Mouse (Mus musculus) spleen, adult 12 weeks (tissue): Measurements from ENCODE around the gene 1700020A23Rik.

ENCODE experiments used
- DNase-seq: peaks from one replicate; pipeline ENCODE4 v3.0.0; 2022; ENCODE audit warnings: low spot score

1700020A23Rik gene

DNA sequence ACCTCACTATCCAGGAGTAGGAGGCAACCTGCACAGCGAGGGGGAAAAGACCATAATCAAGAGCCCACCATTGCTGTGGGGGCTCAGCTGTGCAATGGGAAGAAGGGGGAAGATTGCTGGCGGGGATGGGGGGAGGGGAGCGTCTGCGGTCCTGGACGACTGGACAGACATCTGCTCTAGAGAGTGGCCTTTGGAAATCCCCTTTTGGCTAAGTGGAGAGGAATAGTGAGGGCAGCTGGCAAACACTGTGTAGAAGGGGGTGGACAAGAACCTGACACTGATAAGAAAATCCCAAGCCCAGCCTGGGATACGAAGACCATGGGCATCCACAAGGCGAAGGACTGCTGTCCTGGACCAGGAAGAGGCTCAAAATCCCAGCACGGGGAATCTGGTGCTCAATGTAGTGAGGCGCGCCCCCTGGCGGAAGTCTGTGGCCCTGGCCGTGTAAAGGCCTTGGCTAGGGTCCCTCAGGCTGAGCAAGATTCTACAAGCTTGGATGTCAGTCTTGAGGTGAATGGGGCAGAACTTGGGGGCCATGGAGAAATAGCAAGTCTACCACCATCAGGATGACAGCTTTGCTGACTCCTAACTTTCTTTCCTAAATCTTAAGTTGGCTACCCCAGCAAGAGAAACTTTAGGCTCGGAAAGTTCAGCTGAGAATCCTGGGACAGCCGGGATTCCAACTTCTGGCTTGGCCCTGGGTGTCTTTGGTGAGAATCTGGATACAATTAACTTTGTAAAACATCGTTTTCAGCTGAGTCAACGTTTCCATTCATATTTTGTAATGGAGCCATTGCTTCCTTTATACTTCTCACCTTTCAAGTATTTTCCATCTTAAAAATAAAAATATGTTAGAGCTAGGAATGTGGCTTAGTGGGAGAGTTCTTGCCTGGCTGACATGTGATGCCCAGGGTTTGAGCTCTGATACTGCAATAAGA is 6.8 kb downstream of the 1700020A23Rik start:
- peak; percentile 44 for DNase-seq

DNA sequence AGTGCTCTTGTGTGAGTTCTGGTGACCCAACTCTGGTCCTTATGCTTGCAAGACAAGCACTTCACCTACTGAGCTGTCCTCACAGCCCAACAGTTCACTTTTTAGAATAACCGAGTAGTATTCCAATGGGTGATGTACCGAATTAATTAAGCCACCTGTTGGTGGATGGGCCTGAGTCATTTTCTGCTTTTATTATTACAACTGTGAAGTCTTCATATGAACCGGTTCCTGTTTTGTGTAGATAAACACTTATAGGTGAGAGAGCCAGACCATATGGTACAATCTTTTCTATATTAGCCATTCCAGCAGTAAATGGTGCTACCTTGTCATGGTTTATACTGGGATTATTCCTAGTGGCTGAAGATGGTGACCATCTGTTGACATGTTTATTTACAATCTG is 7.7 kb downstream of the 1700020A23Rik start:
- no peak for DNase-seq

DNA sequence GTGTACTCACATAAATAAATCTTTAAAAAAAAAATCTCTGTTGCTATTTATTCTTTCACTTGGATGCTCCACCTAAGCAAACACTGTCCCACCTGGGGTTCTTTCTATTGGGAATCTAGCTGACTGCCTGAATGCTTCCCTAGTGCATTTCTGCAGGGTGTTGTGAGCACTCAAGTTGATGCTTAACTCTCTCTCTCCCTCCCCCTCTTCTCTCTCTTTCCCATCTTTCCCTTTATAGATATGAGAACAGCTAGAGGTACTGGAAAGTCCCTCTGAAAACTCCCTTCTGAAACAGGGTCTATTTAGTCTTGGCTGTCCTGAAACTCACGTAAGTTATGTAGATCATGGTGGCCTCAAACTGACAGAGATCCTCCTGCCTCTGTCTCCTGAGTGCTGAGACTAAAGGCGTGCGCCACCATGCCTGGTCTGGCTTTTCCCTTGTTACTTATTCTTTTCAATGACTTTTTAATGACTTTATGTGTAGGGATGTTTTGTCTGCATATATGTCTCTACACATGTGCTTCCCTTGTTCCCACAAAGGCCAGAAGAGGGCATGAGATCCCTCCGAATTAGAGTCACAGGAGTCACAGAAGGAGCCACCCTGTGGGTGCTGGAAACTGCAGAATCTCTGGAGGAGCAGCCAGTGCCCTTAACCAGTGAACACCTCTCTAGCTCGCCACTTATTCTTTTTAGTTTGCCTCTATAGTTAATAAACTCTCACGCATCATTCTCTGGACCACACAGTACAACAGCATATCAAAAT is 9.2 kb downstream of the 1700020A23Rik start:
- no peak for DNase-seq

DNA sequence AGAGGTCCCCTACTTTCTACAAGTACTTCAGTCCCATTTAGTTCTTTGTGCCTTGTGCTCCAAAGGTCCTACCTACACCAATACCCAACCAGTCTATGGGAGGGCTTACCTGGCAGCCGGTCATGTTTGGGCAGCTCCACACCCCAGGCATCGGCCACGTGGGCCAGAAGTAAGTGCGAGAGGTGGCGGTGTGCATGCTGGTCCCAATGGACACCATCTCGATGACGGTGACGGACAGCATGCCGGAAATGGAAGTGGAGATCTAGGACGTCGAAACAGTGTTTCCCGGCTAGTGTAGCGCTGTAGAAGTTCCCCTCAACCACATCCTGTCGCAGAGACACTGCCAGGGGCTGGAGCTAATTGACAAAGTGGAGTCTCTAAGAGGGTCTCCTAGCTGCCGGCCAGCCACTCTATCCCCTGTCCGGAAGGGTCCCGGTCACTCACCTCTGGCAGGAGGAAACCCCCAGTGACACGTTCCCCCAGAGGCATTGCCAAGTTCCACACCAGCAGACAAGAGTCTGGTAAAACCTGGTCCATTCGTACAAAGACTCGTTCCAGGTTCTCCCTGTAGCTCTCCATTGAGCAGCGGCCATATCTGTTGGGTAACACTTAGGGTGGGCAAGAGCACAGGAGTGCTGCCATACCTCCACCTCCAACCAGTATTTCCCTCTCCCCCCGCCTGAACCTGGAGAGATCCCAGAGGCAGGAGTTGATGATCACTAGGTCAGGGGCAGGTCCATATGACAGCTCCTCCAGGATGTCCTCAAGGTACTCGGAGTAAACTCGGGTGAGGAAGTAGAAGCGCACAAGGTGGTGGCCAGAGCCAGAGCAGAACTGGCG is 16.9 kb downstream of the 1700020A23Rik start:
- DNase-seq = no peak

DNA sequence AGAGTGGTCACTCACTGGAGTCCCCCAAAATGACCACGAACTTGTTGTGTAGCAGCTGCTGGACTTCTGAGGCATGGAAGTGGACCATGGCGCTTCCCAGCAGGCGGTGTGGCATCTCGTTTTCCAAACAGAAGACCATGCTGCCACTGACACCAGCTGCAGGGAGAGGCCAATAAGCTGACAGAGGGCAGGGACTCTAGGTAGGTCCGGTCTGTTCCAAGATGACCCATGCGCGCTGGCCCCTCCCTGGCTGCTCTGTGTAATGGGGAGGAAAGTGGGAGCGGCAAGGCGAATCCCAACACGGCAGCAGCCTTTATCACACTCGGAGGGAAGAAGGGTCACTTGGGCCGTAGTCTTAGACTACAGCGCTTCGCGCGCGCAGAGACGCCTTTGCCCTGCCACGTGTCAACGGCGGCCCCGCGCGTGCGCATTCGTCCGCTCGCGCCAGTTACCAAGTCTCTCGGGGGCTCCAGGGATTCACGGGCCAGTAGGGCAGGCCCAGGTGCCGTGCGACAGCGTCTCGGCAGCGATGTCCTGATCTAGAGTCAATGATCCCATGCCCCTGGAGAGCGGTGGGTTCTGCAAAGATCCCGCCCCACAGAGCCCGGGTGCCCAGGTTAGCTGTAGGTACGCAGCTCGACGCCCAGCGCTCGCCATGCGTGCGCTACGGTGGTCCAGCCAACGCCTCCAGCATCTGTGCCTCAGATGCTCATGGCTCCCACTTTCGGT is 18.5 kb downstream of the 1700020A23Rik start:
- DNase-seq = no peak

DNA sequence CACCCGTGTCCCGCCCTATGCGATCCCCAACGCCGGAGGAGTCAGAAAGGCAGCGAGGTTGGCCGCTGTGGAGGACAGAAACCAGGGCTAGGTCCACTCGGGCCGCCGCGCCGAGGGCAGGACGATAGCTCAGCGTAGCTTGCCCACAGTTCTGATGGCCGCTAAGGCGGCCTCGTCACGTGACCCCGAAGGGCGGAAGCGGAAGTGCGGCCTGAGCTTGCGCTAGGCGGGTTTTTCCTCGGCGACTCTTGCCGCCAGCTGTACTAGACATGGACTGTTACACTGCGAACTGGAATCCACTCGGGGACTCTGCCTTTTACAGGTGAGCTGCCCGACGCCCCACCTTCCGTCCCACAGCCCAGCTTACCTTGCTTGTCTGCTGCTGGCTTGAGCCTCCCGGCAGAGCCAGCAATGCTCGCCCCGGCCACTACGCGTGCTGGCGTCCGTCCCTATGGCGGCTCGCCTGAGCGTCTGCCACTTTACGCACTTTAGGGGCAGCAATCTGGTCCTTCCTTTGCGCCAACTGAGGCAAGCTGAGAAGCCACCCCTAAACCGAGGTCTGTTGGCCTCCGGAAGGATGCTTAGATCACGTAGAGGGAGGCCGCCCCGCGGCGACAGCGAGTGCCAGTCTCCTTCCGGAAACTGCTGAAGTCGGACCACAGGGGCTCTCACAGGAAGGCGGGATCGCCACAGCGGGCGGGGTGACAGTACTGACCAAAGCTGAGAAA is 19.2 kb downstream of the 1700020A23Rik start, which contains the start of the genes Vps16 and Pced1a:
Gene Vps16 (plus strand): TSS at position 214 of the 728 bp plus-strand sequence.
Gene Pced1a (minus strand): TSS at position 576 of the 728 bp plus-strand sequence.
- DNase-seq = peak; percentile 89

DNA sequence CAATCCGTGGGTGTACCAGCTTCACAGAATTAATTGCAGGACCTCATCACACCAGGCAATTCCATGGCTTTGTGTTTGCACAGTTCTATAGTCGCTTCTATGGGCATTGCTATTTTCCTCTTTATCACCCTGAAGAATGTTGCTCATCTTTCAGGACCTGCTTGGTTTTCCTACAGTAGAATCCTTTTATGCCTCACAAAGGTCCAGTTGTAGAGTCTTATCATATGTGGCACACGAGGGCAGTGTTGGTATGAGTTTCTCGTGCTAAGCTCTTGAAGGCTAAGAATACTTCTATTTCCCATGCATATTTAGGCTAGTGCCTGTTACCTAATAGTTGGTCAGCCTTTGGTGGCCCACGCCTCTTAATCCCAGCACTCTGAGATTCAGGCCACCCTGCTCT is 20.1 kb downstream of the 1700020A23Rik start:
- DNase-seq = no peak

DNA sequence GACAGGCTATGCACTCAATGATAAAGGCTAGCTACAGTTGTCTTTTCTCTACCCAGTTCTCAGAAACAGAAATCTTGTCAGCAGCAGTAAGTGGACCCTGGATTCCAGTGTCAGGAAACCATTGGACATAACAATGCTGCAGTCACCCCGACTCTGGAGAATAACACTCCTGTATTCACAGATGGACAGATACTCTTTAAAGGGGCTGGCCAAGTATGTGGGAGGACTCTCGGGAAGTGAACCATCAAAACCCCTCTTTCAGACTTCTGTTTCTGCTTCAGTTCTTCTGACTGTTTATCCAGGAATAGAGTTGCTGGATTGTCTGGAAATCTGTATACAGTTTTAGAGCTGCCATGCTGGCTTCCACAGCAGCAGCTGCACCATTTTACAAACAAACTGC is 24.8 kb downstream of the 1700020A23Rik start:
- DNase-seq = no peak

DNA sequence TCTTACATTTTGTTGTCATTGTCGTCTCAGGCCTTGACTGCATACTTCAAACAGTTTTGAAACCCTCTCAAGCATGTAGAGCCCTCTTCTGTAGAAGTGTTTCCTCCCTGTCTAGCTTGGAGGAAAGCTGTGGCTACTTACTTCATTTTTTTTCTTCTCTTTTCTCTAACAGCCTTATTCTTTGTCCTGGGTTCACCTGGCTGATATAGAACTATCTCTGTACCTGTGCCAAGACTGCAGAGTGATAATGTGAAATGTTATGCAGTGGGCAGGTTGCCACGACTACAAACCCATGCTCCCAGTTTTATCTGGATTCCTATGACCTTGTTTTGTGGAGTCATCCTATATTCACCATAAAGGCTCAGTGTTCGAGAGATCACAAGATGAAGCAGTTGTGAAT is 25.4 kb downstream of the 1700020A23Rik start:
- no peak for DNase-seq

DNA sequence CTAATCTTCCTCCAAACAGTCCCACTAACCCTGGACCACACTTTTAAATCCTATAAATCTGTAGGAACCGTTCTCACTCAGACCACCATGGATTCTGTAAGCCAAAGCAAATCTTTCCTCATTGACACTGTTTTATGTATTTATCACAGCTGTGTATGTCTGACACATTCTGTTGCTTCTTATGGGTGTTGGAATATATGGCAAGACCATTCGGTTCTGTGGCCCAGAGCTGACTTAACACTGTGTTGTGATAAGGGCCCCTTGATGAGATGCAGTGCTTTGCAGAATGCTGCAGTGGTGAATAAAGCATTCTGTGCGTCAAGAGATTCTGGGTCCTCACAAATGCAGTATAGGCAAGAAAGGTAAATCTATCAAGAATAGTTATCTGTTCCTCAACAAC is 27.1 kb downstream of the 1700020A23Rik start:
- no peak for DNase-seq

DNA sequence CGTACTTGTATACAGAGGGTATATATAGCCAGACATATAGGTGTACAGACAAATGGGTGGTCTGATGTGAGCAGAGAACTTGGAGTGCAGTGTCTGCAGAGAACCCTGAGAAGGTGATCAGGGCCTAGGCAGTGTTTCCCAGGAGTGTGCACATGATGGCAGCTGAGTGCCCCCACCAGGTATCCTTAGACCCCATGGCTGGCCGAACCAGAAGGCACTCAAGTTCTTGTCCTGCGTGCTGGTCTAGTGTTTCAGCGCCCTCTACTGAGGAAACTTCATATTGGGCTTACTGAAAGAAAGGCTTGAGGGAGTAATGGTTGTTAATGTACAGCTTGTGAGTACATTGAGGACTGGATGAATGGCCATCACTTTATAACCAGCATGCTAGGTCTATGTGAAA is 28.1 kb downstream of the 1700020A23Rik start:
- no peak for DNase-seq

DNA sequence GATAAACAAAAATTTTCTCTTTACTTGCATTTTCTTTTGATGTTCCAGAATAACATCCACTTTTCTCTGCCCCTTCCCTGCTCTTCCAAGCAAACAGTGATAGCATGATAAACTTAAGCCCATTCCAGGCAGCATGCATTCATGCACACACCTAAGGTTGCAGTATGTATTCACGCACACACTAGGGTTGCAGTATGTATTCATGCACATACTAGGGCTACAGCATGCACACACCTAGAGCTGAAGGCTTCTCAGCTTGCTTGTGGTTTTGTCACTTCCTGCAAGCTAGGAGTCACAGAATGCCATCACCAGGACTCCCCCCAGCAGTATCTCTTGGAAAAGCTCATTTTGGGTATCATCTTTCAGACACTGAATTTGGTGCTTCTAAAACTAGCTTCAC is 31.7 kb downstream of the 1700020A23Rik start:
- DNase-seq = no peak

DNA sequence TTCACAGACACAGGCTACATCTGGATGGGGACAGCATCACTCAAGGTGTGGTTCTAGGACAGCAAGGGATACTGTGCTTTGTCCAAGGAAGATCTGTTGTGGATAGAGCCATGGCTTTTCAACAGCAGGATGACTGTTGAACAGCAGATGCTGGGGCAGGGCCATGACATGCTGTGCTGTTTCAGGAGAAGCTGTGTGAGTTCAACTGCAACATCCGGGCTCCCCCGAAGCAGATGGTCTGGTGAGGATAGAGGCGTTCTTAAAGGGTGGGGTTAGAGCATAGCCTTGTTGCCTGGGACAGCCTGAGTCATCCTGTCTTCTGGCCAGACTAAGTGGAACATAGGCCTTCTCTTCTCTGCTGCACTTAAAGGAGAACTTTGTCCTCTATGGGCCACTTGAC is 33.8 kb downstream of the 1700020A23Rik start:
- no peak for DNase-seq

DNA sequence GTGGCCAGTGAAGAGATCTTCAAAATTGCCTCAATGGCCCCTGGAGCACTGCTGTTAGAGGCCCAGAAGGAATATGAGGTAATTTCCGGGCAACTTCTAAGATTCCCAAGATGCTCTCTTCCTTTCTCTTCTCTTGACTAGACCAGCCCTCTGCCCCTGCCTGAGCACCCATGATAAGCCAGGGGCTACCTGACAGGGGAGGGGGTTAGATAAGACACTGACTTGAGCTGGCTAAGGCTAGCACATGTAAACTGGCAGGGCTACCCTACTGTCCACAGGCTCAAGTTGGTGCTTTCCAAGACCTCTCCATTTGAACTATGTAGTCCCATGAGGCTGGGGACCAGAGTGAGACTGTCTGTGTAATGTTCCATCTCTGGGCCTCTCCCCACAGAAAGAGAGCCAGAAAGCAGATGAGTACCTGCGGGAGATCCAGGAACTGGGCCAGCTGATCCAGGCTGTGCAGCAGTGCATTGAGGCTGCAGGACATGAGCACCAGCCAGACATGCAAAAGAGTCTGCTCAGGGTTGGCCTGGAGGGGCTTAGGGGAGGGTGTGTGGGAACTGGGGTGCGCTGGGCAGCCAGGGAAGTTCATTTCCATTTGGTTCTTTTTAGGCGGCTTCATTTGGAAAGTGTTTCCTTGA is 34.9 kb downstream of the 1700020A23Rik start:
- no peak for DNase-seq

DNA sequence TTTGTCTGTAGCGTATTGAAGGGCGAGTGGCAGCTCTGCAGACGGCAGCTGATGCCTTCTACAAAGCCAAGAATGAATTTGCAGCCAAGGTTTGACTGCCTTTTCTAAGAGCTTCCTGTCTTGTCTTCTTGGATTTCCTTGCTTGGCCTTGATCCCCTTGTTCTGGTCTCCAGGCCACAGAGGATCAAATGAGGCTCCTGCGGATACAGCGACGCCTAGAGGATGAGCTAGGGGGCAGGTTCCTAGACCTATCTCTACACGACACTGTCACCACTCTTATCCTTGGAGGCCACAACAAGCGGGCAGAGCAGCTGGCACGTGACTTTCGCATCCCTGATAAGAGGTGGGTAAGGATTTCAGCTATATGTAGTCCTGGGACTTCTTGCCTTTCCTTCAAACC is 37.1 kb downstream of the 1700020A23Rik start:
- DNase-seq = no peak

DNA sequence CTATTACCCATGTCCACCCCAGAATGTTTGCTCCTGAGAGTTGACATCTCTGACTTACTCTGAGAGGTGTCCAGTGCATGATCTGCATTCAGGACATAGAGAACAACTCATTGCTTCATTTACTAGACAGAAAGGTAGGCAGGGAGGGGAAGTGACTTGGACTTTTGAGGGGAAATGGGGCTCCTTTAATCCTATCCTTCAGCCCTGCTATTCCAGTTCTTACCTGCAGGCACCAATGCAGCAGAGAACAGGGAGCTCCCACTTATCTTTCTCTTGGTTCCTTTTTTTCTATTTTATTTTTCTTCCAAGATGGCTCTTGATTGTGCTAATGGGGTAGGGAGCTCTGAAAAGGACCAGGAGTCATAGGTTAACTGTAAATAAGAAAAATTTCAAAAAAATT is 43.4 kb downstream of the 1700020A23Rik start:
- no peak for DNase-seq

DNA sequence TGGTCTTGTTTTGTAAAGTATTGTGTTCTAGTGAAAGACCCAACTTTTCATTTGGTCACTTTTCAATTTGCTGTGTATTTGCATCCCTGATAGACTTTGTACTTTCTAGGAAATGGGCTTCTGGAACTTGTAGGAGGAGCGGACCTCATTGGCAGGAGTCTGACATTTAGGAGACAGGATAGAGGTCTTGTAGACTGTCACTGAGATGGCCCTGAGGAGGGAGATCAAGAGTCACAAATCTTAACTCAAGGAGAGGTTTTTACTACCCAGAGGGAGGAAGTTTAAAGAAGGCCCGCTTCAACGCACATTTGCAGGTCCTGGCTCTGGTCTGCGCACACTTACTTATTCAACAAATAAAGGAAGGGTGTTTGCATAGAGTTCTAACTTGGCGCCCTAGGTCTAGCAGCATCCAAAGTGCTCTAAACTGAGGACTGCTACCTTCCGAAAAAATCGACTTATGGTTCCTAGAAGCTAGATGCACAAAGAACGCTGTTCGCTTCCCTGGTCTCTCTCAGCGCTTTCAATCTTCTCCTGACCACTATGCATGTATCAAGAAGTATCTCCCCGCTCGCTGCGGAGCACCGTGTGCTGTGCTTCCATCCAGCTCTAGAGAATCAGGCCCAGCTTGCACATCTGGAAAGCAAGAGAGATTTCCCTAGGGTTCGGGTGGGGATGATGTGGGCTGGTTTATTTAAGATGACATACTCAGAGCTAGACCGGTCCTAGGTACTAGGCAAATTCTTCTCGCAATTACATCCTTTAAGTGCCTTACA is 44.1 kb downstream of the 1700020A23Rik start:
- DNase-seq = no peak

DNA sequence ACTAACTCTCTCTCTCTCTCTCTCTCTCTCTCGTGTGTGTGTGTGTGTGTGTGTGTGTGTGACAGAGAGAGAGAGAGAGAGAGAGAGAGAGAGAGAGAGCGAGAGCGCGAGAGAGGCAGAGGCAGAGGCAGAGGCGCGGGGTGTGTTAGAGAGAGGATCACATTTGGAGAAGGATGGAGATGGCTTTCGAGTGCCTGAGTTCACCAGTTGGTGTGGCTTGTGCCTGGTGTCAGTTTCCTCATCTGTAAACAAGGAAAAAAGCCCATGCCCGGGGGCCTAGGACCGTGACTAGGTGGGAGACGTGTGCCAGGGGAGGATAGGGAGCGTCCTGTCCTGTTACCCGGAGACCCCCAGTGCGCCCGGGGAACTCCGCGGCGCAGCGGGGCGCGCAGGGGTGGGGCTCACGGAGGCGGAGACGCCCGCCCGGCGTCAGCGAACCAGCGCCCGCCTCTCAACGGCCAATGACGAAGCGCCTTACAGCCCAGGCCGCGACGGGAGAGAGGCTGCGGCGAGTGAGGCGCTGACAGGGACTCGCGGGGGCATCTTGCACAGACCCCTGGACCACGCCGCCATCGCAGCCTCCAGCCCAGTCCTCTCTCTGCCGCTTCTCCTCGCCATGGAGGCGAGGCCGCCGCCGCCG is 44.9 kb downstream of the 1700020A23Rik start, which contains the start of gene Ptpra:
Gene Ptpra (plus strand): TSS at position 485 of the 640 bp plus-strand sequence.
- DNase-seq = peak; percentile 88

DNA sequence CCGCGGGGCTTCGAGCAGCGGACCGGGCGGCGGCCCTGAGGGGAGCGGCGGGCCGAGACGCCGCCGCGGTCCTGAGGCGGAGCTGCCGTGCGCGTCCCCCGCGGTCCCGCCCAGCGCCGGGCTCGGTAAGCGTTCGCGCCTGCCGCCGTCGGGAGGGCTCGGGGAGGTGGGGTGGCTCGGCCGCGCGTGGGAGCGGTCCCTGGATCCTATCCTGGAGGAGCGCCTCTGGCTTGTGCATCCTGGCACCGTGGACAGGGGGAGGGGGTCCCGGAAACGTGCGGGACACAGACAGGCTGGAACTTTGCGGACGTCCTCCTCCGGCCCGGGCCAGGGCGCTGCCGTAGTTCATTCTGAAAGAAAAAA is 45.4 kb downstream of the 1700020A23Rik start:
- peak; percentile 77 for DNase-seq
